ENCODE assay signal across 9 mouse cellular contexts in genomic region chr7:60170250-60171185, GRCm38 (mm10). TPM values are rescaled to one million over a fixed set of nuclear protein-coding genes. Genes with fewer than 3 reads are reported as not detected.
DNase-seq lines count a peak whose midpoint lies in the region; ATAC-seq lines count a peak whose summit lies in the region.
"Had no signal": no experiment of that assay in that cellular context is flagged by ENCODE, and none has a peak within 500 bp of the region (broad histone marks: within the 10 kb centered on the region; RNA-seq: fewer than 3 reads in every experiment).

No protein-coding gene starts in this region.

- WGBS in hindbrain, embryonic 12.5 days = 44% methylated on average over 5 of the region's 5 CpGs

- peak overlapping the region; percentile 60 for H3K27ac ChIP-seq in hindbrain, embryonic 12.5 days
- H3K27ac ChIP-seq: embryonic facial prominence, embryonic 12.5 days had no signal

- peak; percentile 53 for DNase-seq in embryo, embryonic 11 days
- DNase-seq in left cerebral cortex, postnatal 14 days (ENCODE audit: low spot score in 2 of 2) = peak; percentile 51 to 55
- peak; percentile 46 for DNase-seq in right cerebral cortex, adult 18-20 months
- DNase-seq in gastrocnemius, postnatal 36 days = no peak
- no peak for DNase-seq in kidney, postnatal 14 days
- DNase-seq in urinary bladder, postnatal 14 days (ENCODE audit: low spot score) = no peak
- no peak for DNase-seq in urinary bladder, postnatal 36 days (ENCODE audit: low spot score in 2 of 2)

- no peaks in the 10 kb centered on the region for H3K27me3 ChIP-seq in hindbrain, embryonic 12.5 days
- H3K27me3 ChIP-seq: embryonic facial prominence, embryonic 12.5 days had no signal

- H3K9me3 ChIP-seq in hindbrain, embryonic 12.5 days (replicated peaks) = peaks cover 5% of the 10 kb centered on the region; the same call in 1 of the 2 replicates

- H3K9ac ChIP-seq in hindbrain, embryonic 12.5 days = no peak overlapping the region
- H3K9ac ChIP-seq: embryonic facial prominence, embryonic 12.5 days had no signal

- H3K4me3 ChIP-seq in hindbrain, embryonic 12.5 days = 0 out of 2 replicates have a peak overlapping the region, but pooled peaks have one; percentile 4
- H3K4me3 ChIP-seq: embryonic facial prominence, embryonic 12.5 days had no signal

- peak; percentile 98 for ATAC-seq in hindbrain, embryonic 12.5 days (ENCODE audit: low FRiP score)

- no peaks in the 10 kb centered on the region for H3K36me3 ChIP-seq in hindbrain, embryonic 12.5 days
- H3K36me3 ChIP-seq: embryonic facial prominence, embryonic 12.5 days had no signal

- H3K4me2 ChIP-seq in hindbrain, embryonic 12.5 days (replicated peaks) = peak overlapping the region; percentile 21
- H3K4me2 ChIP-seq: embryonic facial prominence, embryonic 12.5 days had no signal

- intact Hi-C loops in left cerebral cortex, postnatal 14 days (cut with DNase I) = no loop called here
- intact Hi-C loops in gastrocnemius, postnatal 36 days (cut with DNase I) = no loop called here

- H3K4me1 ChIP-seq in hindbrain, embryonic 12.5 days = no peaks in the 10 kb centered on the region
- H3K4me1 ChIP-seq: embryonic facial prominence, embryonic 12.5 days had no signal

RNA-seq across cellular contexts. Expression of gene Snrpn, which starts 30.5 kb away (rescaled TPM):
- polyA plus RNA-seq in hindbrain, embryonic 12.5 days (2016; fragmentation: Nextera tagmentation; extraction: Ambion mirVana) = 269 and 272 TPM in 2 replicates
- 100 to 1,000 TPM; 935 to 955 TPM for total RNA-seq in left cerebral cortex, postnatal 14 days (2021)
- 10 to 100 TPM; 43.7 to 56.2 TPM for total RNA-seq in gastrocnemius, postnatal 36 days (2021)

Comparison
In these comparisons a context has a peak if more than half of its experiments do, and no peak if none do; other contexts are left out.
1. DNase-seq: peak in embryo, embryonic 11 days (single experiment), left cerebral cortex, postnatal 14 days (2 of 2) and right cerebral cortex, adult 18-20 months (single experiment); none in gastrocnemius, postnatal 36 days (0 of 2), kidney, postnatal 14 days (single experiment), urinary bladder, postnatal 14 days (single experiment) and urinary bladder, postnatal 36 days (0 of 2).
2. RNA of gene Snrpn, which starts 30.5 kb away (total RNA-seq): 935 to 955 TPM in left cerebral cortex, postnatal 14 days; 43.7 to 56.2 TPM in gastrocnemius, postnatal 36 days; every median in the first group is over 10 times any median in the second.